Mouse (Mus musculus): Measurements from ENCODE around the gene Olfr1116.
"Not testable (repeated sequence)": the region's sequence is repeated elsewhere in the genome, so short reads cannot be mapped to it uniquely, and the experiment has no call there.

The Olfr1116 gene

GRCm38 (mm10) chr2:87267234-87267633 lies at the start of gene Olfr1116:
Gene Olfr1116, plus strand, starts transcription at chr2:87267534.
- DNase-seq (ENCODE audit: low read depth, low spot score) = no peak

DNA sequence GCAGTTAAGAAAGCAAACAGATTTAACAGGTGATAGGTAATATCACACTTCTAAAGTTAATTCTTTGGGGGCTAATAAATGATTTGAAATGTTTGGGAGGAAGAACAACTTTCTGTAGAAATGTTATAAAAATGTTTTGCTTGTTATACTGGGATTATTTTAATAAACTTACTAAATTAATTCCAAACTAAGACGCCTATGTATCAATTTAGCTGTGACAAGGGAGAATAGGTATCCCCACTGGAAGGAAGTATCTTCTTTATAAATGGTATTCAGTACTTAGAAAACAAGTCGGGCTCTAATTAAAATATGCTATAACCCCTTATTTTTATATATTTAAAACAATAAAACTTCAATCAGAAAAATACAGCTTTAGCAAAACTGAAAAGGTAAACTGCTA lies 19.6 kb upstream of the Olfr1116 start, which contains the start of gene Olfr1115:
Gene Olfr1115, plus strand, starts transcription at position 301 of the 400 bp plus-strand sequence.
- no peak for DNase-seq (ENCODE audit: low read depth, low spot score)

- DNase-seq (ENCODE audit: low read depth, low spot score) = not testable (repeated sequence)
These were observed 26.6 kb downstream of the Olfr1116 start for GRCm38 (mm10) chr2:87293977-87294376.

- no peak for DNase-seq (ENCODE audit: low read depth, low spot score)
These were observed 39.9 kb downstream of the Olfr1116 start, which contains the start of gene Olfr1118 for GRCm38 (mm10) chr2:87307281-87307680. Gene Olfr1118, plus strand, starts transcription at chr2:87307581.

Data from telencephalon, adult 2 months (tissue).